Mouse (Mus musculus) ES-Bruce4 (cell line): ENCODE data around the gene Mettl27. TPM values are rescaled to one million over a fixed set of nuclear protein-coding genes. Genes with fewer than 3 reads are reported as not detected.

Source experiments
- H3K27ac ChIP-seq: 2 replicates; pipeline ENCODE4 v1.5.1; 2012; ENCODE audit warnings: low read length, inconsistent platforms; ENCODE audit not compliant: insufficient read depth
- H3K27me3 ChIP-seq: 2 replicates; pipeline ENCODE4 v1.6.1; 2012; ENCODE audit warnings: mild to moderate bottlenecking, low read length, inconsistent platforms; ENCODE audit not compliant: control insufficient read depth, poor library complexity, insufficient read depth, severe bottlenecking
- H3K36me3 ChIP-seq: 2 replicates; pipeline ENCODE4 v1.6.1; 2012; ENCODE audit warnings: inconsistent platforms, mild to moderate bottlenecking, low read length, moderate library complexity; ENCODE audit not compliant: control insufficient read depth, poor library complexity, insufficient read depth, severe bottlenecking
- H3K4me1 ChIP-seq: one replicate; pipeline ENCODE4 v1.8.1; 2011; ENCODE audit warnings: low read length; ENCODE audit not compliant: control insufficient read depth, insufficient read depth
- H3K4me3 ChIP-seq: 2 replicates; pipeline ENCODE4 v1.5.1; 2011; ENCODE audit warnings: low read depth, mild to moderate bottlenecking, low read length
- H3K9ac ChIP-seq: 2 replicates; pipeline ENCODE4 v1.6.1; 2012; ENCODE audit warnings: low read depth, mild to moderate bottlenecking, inconsistent platforms; ENCODE audit not compliant: poor library complexity, severe bottlenecking
- H3K9me3 ChIP-seq: replicated peaks from 2 replicates; pipeline ENCODE4 v1.6.1; 2012; ENCODE audit warnings: mild to moderate bottlenecking, low read length, inconsistent platforms; ENCODE audit not compliant: control insufficient read depth, poor library complexity, insufficient read depth, severe bottlenecking
- CTCF ChIP-seq: IDR thresholded peaks from one replicate; pipeline ENCODE4 v1.8.1; 2011; ENCODE audit warnings: low read depth, low read length
- EP300 ChIP-seq: IDR thresholded peaks from 2 replicates; pipeline ENCODE4 v1.6.1; 2011; ENCODE audit warnings: low read depth, low read length; ENCODE audit not compliant: insufficient read depth
- POLR2A ChIP-seq: IDR thresholded peaks from one replicate; pipeline ENCODE4 v1.8.1; 2011; ENCODE audit warnings: low read length; ENCODE audit not compliant: insufficient read depth
- polyA plus RNA-seq: library from polyadenylated mRNA; stranded (reverse); fragments of >200 nt; gene quantifications from 2 replicates; pipeline ENCODE4 v1.2.4, GENCODE M21; 2011; ENCODE audit warnings: low read depth; ENCODE audit not compliant: missing spikeins, insufficient read depth, insufficient read length

Mettl27 gene
- polyA plus RNA-seq, 1 experiment = 36.3 TPM

DNA sequence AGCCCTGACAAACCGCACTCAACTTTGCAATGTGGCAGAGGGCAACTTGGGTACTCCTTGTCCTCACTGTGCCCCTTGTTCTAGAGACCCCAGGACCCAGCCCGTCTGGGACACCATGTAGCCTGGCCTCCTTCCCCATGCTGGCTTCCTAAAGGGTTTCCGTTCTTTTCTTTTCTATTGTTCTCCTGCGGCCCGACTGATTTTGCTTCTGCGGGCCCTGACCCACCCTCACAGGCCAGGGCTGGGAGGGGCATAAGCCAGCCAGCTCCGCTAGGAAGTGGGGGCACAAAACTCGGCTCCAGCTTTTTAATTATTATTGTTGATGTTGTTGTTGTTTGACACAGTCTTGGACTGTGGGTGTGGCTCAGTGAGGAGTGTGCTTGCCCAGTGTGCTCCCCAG lies 40.6 kb upstream of the Mettl27 start:
- H3K27ac ChIP-seq = no peak overlapping the region
- no peak overlapping the region for H3K4me3 ChIP-seq
- H3K9me3 ChIP-seq = no peaks in the 10 kb centered on the region
- H3K4me1 ChIP-seq = peaks cover 2% of the 10 kb centered on the region
- no peak for TF ChIP-seq EP300
- TF ChIP-seq POLR2A = no peak
- TF ChIP-seq CTCF = no peak
- no peak overlapping the region for H3K9ac ChIP-seq
- no peaks in the 10 kb centered on the region for H3K36me3 ChIP-seq
- H3K27me3 ChIP-seq = no peaks in the 10 kb centered on the region

DNA sequence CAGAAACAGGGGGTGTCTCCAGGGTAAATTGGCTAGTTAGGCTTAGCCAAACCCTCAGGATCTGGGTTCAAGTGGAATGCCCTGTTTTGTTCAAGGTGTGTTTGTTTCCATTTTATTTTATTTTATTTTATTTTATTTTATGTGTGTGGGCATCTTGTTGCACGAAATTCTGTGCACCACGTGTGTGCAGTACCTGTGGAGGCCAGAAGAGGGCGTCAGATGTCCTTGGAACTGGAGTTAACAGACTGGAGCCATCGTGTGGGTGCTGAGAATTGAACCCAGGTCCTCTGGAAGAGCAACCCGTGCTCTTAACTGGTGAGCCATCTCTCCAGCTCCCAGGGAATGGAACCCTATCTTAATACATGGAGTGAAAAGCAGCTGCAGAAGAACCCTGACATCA lies 39.5 kb upstream of the Mettl27 start:
- TF ChIP-seq POLR2A (no peak), CTCF (peak; percentile 22)

DNA sequence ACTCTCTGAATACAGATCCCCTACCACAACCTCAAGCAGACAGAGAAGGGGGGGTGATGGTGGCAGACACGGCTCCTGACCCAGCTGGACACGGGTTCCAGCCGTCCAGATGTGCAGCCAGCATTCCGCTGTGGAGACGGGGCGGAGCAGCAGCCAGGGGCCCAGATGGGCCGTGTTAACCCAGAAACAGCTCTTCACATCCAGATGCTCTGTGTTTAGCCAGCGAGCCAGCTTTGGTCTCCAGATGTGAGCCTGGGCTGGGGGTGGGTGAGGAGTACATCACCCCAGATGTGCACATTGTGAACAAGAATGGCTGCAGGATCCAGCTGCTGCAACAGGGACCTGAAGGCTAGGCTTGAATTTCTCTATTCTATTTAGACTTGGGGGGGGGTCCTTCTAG lies 36.9 kb upstream of the Mettl27 start:
- Histone ChIP-seq H3K36me3 (no peaks in the 10 kb centered on the region), H3K9me3 (no peaks in the 10 kb centered on the region), H3K27ac (no peak overlapping the region), H3K4me1 (peaks cover 2% of the 10 kb centered on the region), H3K4me3 (no peak overlapping the region), H3K9ac (no peak overlapping the region), H3K27me3 (no peaks in the 10 kb centered on the region)
- no peak for TF ChIP-seq EP300
- TF ChIP-seq CTCF = no peak
- TF ChIP-seq POLR2A = no peak

More for the DNA sequence above, 39.5 kb upstream of the Mettl27 start:
- Histone ChIP-seq H3K4me3 (no peak overlapping the region), H3K27me3 (no peaks in the 10 kb centered on the region), H3K4me1 (peaks cover 2% of the 10 kb centered on the region), H3K9ac (no peak overlapping the region), H3K9me3 (no peaks in the 10 kb centered on the region), H3K36me3 (no peaks in the 10 kb centered on the region), H3K27ac (no peak overlapping the region)

DNA sequence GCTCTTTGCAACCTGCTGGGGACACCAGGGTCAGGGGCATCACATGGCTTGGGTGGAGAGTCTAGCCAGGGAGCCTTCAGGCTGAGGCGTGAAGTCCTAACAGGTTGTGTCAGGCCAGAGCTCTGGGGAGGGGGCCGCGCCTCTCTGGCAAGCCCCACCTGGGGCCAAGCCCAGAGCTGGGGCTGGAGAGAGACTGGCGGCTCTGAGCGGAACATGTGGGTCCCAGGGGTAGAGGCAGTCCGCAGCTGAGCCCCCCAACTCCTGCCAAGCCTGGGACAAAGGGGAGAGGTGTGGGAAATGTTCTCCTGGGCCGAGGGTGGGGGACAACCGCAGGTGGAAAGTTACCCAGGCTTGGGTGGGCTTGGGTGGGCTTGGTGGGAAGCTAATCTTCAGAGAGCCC lies 35.2 kb upstream of the Mettl27 start:
- TF ChIP-seq POLR2A = no peak
- TF ChIP-seq CTCF = no peak
- TF ChIP-seq EP300 = no peak
- H3K36me3 ChIP-seq = no peaks in the 10 kb centered on the region
- H3K27ac ChIP-seq = no peak overlapping the region
- H3K4me1 ChIP-seq = peaks cover 2% of the 10 kb centered on the region
- H3K9me3 ChIP-seq = no peaks in the 10 kb centered on the region
- H3K4me3 ChIP-seq = no peak overlapping the region
- H3K9ac ChIP-seq = no peak overlapping the region
- no peaks in the 10 kb centered on the region for H3K27me3 ChIP-seq

DNA sequence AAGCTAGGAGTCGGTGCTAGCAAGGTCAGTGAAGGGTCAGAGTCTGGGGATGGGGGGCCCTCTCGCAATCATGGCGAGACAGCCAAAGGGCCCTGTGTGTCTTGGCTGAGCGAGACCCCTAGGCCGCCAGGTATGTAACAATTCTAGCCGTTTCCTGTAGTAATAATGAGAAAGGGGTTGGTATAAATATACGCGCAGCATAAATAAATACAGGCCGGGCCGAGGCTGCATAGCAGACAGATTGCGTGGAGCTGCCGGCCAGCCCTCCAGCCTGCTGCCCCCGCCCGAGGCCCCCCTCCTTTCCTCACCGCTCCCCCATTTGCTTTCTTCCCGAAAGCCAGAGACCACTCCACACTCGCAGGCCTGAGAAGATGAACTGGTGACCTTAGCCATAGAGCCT lies 34.6 kb upstream of the Mettl27 start:
- Histone ChIP-seq H3K9me3 (no peaks in the 10 kb centered on the region), H3K36me3 (no peaks in the 10 kb centered on the region), H3K4me3 (no peak overlapping the region), H3K9ac (no peak overlapping the region), H3K27ac (no peak overlapping the region), H3K4me1 (no peaks in the 10 kb centered on the region), H3K27me3 (no peaks in the 10 kb centered on the region)
- TF ChIP-seq POLR2A (no peak), CTCF (no peak), EP300 (no peak)

DNA sequence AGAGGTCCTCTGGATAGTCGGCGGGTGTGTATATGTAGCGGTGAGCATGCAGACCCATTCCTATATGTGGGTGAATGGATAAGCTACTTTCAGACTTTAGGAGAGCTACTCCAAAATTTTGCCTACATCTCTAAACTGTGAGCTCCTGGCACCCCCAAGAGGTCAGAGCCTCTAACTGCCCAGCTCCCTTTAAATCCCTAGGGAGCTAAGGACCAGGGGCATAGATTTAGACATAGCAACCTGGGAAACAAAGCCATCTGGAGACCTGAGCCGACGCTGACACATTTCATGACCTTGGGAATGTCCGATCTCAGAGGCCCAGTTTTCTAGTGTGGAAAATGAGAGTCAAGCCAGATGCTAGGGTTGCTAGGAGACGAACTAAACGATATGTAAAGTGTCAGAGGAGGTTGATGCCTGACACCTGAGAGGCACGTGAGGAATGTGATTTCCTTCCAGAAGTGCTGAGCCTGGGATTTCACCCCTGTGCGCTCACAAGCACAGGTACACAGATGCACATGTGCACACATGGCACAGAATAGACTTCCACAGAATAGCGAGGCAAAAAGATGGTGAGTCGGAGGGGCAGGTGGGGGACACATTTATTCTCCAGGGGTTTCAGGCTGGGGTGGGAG lies 31.0 kb upstream of the Mettl27 start:
- no peaks in the 10 kb centered on the region for H3K9me3 ChIP-seq
- H3K27ac ChIP-seq = no peak overlapping the region
- no peaks in the 10 kb centered on the region for H3K4me1 ChIP-seq
- no peaks in the 10 kb centered on the region for H3K36me3 ChIP-seq
- no peak overlapping the region for H3K4me3 ChIP-seq
- no peak overlapping the region for H3K9ac ChIP-seq
- no peaks in the 10 kb centered on the region for H3K27me3 ChIP-seq
- TF ChIP-seq CTCF = peak; percentile 43
- TF ChIP-seq EP300 = no peak
